Mouse (Mus musculus): ENCODE measurements around the gene Pgbd5.

- no peak for TF ChIP-seq MAX (IDR thresholded peaks at IDR 0.05)
- TF ChIP-seq CTCF (IDR thresholded peaks at IDR 0.05; ENCODE audit: control insufficient read depth, insufficient read depth, insufficient read length): no peak
- TF ChIP-seq MYOG (IDR thresholded peaks at IDR 0.05; ENCODE audit: control insufficient read depth, extremely low read depth, insufficient read length): no peak
- TF ChIP-seq USF1 (IDR thresholded peaks at IDR 0.05; ENCODE audit: low read depth): no peak
- no peak for TF ChIP-seq MYOD1 (IDR thresholded peaks at IDR 0.05; ENCODE audit: control insufficient read depth, insufficient read length, low read depth)
These were observed 76.1 kb downstream of the Pgbd5 start for GRCm38 (mm10) chr8:124363337-124363736.
